Mouse (Mus musculus) spleen, adult 2 months (tissue): Measurements from ENCODE around the gene Pawr.

Experiments
- CTCF ChIP-seq: fragments of 200-500 bp; IDR thresholded peaks from 2 replicates; pipeline ENCODE4 v1.5.1; 2011; ENCODE audit warnings: mild to moderate bottlenecking, inconsistent platforms; ENCODE audit not compliant: insufficient read depth, insufficient read length, insufficient replicate concordance; ENCODE audit errors: extremely low read depth
- POLR2A ChIP-seq: fragments of 200-500 bp; IDR thresholded peaks from 2 replicates; pipeline ENCODE4 v1.6.1; 2011; ENCODE audit warnings: low read depth, low read length, inconsistent platforms

- no peak for TF ChIP-seq CTCF
- no peak for TF ChIP-seq POLR2A
Measured at GRCm38 (mm10) chr10:108452421-108452820, 120.5 kb downstream of the Pawr start.
